Mouse (Mus musculus) limb, embryonic 10.5 days (tissue): Measurements from ENCODE around the gene Slc45a3. TPM values are rescaled to one million over a fixed set of nuclear protein-coding genes. Genes with fewer than 3 reads are reported as not detected.

Experiments
- DNase-seq: peaks from one replicate; pipeline ENCODE4 v3.0.0-alpha.2; 2017; ENCODE audit warnings: low spot score
- H3K27ac ChIP-seq: fragments of 300-500 bp; sonication (generic); 2 replicates; pipeline ENCODE4 v1.5.1; 2016; ENCODE audit warnings: mild to moderate bottlenecking
- H3K27me3 ChIP-seq: fragments of 300-500 bp; sonication (generic); 2 replicates; pipeline ENCODE4 v1.6.1; 2016; ENCODE audit warnings: low read depth, mild to moderate bottlenecking; ENCODE audit not compliant: poor library complexity, severe bottlenecking
- H3K36me3 ChIP-seq: fragments of 300-500 bp; sonication (generic); 2 replicates; pipeline ENCODE4 v1.6.1; 2016; ENCODE audit warnings: mild to moderate bottlenecking, moderate library complexity
- H3K4me1 ChIP-seq: fragments of 300-500 bp; sonication (generic); 2 replicates; pipeline ENCODE4 v1.6.1; 2016
- H3K4me3 ChIP-seq: fragments of 300-500 bp; sonication (generic); 2 replicates; pipeline ENCODE4 v1.5.1; 2016; ENCODE audit warnings: mild to moderate bottlenecking, moderate library complexity
- H3K9me3 ChIP-seq: fragments of 300-500 bp; sonication (generic); replicated peaks from 2 replicates; pipeline ENCODE4 v1.6.1; 2016; ENCODE audit warnings: mild to moderate bottlenecking
- WGBS: fragments of 180-500 bp; shearing (Covaris S2); methylation state at CpG from one replicate; pipeline ENCODE4 v1.1.7; 2016; 5-methylcytosine and 5-hydroxymethylcytosine counted together
- polyA plus RNA-seq: library from polyadenylated mRNA; unstranded; fragments of >200 nt; fragmentation: Nextera tagmentation; extraction: Ambion mirVana; gene quantifications from 2 replicates; pipeline ENCODE4 v1.2.1, GENCODE M21; 2016

The Slc45a3 gene
- polyA plus RNA-seq = 1.7 and 2.0 TPM in 2 replicates

DNA sequence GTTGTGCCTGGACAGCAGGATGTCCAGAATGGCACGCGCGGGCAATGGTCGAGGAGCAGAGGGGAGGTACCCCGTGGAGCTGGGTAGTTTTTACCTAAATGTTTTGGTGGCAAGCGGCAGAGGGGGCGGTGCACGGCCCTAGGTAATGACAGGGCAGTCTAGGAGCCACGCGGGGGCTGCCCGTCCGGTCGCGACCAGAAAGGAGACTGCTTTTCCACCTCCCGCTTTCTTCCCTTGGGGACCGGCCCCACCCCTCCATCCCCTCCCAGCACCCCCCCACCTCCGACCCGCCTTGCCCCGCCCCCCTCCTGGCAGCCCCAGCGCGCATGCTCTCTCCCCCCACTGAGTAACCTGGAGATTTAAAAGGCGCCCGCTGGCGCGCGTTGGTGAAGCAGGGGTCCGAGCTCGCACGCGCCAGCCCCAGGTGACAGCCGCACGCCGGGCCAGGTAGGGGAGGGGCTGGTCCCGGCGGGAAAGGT lies at the start of gene Slc45a3:
Gene Slc45a3 (plus strand): TSS at position 362 of the 479 bp plus-strand sequence.
- H3K4me3 ChIP-seq = peak within 1 kb of the TSS; percentile 86
- peaks cover 82% of the 10 kb centered on the region for H3K27me3 ChIP-seq
- peaks cover 37% of the 10 kb centered on the region for H3K4me1 ChIP-seq
- no peaks in the 10 kb centered on the region for H3K36me3 ChIP-seq
- WGBS = under 1% methylated on average over 35 of the region's 35 CpGs
- DNase-seq = peak; percentile 75
- peak within 1 kb of the TSS; percentile 84 for H3K27ac ChIP-seq
- no peaks in the 10 kb centered on the region for H3K9me3 ChIP-seq

DNA sequence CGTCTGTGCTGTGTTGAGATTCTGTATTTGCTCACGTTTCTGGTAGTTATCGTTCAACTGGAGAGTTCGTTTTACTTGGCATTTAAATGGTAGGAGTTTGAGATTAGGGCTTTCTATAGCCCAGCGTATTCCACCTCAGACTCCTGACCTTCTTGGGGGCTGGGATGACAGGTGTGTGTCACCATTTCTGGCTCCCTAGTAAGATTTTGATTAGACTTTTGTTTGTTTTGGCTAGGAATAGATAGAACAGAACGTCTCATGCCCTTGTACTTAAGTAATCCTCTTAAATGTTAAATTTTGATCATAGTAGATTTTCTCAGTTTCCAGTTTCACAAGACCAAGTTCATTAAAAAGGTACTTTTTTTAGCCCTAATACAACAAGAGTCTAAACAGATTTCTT lies 45.1 kb upstream of the Slc45a3 start:
- Histone ChIP-seq H3K4me1 (no peaks in the 10 kb centered on the region), H3K27me3 (no peaks in the 10 kb centered on the region), H3K4me3 (no peak overlapping the region), H3K36me3 (peaks cover 90% of the 10 kb centered on the region), H3K27ac (no peak overlapping the region), H3K9me3 (no peaks in the 10 kb centered on the region)
- 92% methylated on average over 6 of the region's 6 CpGs for WGBS
- DNase-seq = no peak

DNA sequence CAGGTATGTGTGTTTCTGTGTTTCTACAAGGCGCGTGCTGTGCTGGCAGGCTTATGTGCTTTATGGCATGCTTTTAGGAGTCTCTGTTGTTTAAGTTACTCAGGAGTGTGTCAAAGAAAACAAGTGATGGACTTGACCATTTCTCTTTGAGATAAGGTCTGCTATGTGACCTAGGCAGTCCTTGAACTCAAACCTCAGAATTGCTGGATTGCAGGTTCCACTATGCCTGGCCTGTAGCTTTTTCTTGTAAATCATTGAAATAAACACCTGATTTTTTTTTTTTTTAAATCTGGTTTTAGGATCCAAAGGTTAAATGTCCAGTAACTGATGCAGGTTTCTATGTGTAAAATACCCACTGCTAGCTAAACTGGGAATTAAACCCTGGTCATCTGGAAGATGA lies 43.7 kb upstream of the Slc45a3 start:
- Histone ChIP-seq H3K4me1 (no peaks in the 10 kb centered on the region), H3K36me3 (peaks cover 96% of the 10 kb centered on the region), H3K4me3 (no peak overlapping the region), H3K27me3 (no peaks in the 10 kb centered on the region), H3K27ac (no peak overlapping the region), H3K9me3 (no peaks in the 10 kb centered on the region)
- WGBS = 97% methylated on average over 2 of the region's 2 CpGs
- no peak for DNase-seq

DNA sequence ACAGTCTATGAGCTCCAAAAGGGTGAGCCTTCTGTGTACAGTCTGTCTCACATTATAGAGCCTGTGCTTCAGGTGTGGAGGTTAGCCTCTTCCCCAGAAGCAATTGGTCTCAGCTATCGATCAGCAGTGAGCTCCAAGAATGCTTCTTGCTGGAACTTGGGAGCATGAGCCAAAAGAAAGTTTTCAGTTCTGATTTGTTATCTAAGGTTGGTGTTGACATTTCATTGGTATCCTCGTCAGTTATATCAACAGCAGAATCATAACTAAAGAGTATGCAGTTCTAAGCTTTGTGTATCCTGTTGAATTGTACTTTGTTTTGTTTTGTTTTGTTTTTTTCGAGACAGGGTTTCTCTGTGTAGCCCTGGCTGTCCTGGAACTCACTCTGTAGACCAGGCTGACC lies 40.7 kb upstream of the Slc45a3 start:
- Histone ChIP-seq H3K4me1 (no peaks in the 10 kb centered on the region), H3K36me3 (peaks cover 99% of the 10 kb centered on the region), H3K4me3 (no peak overlapping the region), H3K9me3 (no peaks in the 10 kb centered on the region), H3K27ac (no peak overlapping the region), H3K27me3 (no peaks in the 10 kb centered on the region)
- DNase-seq = no peak
- 94% methylated on average over 3 of the region's 3 CpGs for WGBS

DNA sequence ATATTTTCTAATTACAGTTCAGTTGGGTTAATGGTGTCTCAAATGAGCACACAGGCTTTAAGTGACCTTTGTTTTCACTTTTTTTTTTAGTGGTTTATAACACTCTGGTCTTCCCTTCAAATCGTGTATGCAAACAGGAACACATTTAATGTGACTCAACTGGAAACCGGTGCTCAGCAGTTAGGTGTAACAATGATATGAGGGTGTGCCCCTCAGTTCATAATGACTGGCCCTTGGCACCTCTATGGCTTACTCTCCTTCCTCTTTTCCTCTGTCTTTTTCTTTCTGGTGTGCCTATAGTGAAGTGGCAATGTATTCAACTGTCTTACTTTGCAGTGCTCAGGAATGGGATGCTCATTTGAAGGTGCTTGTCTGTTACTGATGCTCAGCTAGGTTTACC lies 29.3 kb upstream of the Slc45a3 start:
- no peak overlapping the region for H3K27ac ChIP-seq
- no peaks in the 10 kb centered on the region for H3K4me1 ChIP-seq
- no peak overlapping the region for H3K4me3 ChIP-seq
- no peaks in the 10 kb centered on the region for H3K27me3 ChIP-seq
- H3K36me3 ChIP-seq = peaks cover 84% of the 10 kb centered on the region
- WGBS = 95% methylated on average over 2 of the region's 2 CpGs
- DNase-seq = no peak
- no peaks in the 10 kb centered on the region for H3K9me3 ChIP-seq

DNA sequence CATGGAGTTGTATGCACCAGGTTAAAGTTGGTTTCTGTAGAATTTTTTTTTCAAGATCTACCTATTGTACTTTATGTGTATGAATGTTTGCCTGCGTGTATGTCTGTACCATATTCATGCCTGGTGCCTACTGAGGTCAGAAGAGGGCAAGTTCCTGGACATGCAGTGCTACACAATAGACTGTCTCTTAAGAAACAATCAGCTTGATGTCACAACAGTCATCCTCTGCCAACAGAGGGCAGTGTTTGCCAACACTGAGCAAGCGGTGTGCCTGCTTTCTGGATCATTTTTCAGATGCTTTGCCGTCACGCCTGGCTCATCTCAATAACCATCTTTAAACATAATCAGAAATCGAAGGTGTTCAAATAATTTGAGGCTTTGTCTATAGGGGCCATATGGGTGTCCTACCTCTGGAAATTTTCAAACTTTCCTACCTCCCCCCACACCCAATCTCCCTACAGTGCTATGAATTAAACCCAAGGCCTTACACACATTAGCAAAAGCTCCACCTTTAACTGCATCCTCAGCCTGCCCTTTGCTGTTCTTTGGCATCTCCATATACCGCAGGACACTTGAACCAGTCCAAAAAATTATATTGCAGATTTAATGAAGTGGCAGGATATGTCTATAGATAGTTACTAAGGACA lies 25.0 kb upstream of the Slc45a3 start:
- no peaks in the 10 kb centered on the region for H3K27me3 ChIP-seq
- WGBS = 79% methylated on average over 6 of the region's 6 CpGs
- H3K36me3 ChIP-seq = peaks cover 45% of the 10 kb centered on the region
- no peak overlapping the region for H3K4me3 ChIP-seq
- no peaks in the 10 kb centered on the region for H3K9me3 ChIP-seq
- no peak overlapping the region for H3K27ac ChIP-seq
- peaks cover 13% of the 10 kb centered on the region for H3K4me1 ChIP-seq
- DNase-seq = peak; percentile 52

DNA sequence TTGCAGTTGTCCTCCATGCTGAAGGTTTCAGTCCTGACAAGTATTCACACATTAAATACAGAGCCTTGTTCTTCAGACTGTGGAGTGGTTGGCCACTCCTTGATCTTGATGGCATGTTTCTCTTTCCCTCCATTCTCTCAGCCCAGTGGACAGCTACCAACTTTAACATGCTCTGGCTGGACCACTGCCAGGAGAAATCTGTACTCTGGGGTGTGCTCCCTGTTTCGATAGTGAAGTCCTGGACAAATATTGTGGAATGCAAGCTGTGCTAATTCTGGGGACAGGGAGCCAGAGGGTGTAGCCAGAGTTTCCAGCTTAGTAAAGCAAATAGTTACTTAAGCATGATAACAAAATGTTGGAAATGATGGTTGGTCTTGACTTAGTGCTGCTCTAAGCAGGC lies 24.0 kb upstream of the Slc45a3 start:
- no peak for DNase-seq
- Histone ChIP-seq H3K4me3 (no peak overlapping the region), H3K9me3 (no peaks in the 10 kb centered on the region), H3K27ac (no peak overlapping the region), H3K27me3 (no peaks in the 10 kb centered on the region), H3K36me3 (peaks cover 35% of the 10 kb centered on the region), H3K4me1 (peaks cover 13% of the 10 kb centered on the region)
- WGBS = 97% methylated on average over 1 of the region's 1 CpGs

DNA sequence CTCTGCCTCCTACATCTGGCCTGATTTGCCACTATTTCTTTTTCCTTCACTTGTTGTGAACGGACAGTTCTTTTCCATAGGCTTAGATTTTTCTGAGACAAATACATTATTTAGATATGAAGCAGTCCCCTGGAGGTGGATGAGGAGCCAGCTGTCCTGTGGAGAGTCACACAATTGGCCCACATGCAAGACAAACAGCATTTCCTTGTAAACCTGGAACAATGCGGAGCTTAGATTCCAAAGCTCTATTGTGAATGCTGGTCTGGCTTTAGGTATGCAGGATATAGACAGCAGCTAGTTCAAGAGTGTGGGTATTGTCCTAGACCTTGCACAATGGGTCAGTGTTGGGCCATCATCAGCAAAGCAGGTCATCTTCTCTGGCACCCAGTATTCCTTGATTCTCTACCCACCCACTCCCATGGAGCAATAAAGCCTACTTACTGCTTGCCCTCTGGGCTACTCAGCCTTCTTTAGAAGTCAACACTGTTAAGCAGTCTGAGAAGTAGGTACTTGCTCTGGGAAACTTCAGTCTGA lies 22.0 kb upstream of the Slc45a3 start:
- no peak for DNase-seq
- Histone ChIP-seq H3K36me3 (peaks cover 16% of the 10 kb centered on the region), H3K4me1 (peaks cover 13% of the 10 kb centered on the region), H3K4me3 (no peak overlapping the region), H3K27me3 (no peaks in the 10 kb centered on the region), H3K27ac (no peak overlapping the region), H3K9me3 (no peaks in the 10 kb centered on the region)
- 87% methylated on average over 2 of the region's 2 CpGs for WGBS

DNA sequence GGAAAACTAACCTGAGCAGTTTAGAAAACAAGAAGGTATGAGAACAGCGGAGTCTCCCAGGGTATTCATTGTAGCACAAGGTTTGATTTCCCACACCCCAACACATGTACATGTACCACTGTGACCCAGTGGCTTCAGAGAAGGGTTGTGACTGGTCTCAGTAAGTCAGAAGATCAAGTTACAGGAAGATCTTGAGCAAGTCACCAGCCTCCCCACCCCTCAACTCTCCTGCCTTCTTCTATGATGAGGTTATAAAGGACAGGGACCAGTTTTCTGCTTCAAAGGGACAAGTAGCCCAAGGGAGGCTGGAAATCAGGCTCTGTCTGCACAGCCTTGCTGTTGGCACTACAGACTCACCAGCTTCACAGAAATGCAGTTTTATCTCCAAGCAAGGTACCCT lies 21.3 kb upstream of the Slc45a3 start:
- no peak for DNase-seq
- H3K27ac ChIP-seq = no peak overlapping the region
- no peak overlapping the region for H3K4me3 ChIP-seq
- peaks cover 13% of the 10 kb centered on the region for H3K4me1 ChIP-seq
- H3K9me3 ChIP-seq = no peaks in the 10 kb centered on the region
- 94% methylated on average over 1 of the region's 1 CpGs for WGBS
- peaks cover 16% of the 10 kb centered on the region for H3K36me3 ChIP-seq
- no peaks in the 10 kb centered on the region for H3K27me3 ChIP-seq

DNA sequence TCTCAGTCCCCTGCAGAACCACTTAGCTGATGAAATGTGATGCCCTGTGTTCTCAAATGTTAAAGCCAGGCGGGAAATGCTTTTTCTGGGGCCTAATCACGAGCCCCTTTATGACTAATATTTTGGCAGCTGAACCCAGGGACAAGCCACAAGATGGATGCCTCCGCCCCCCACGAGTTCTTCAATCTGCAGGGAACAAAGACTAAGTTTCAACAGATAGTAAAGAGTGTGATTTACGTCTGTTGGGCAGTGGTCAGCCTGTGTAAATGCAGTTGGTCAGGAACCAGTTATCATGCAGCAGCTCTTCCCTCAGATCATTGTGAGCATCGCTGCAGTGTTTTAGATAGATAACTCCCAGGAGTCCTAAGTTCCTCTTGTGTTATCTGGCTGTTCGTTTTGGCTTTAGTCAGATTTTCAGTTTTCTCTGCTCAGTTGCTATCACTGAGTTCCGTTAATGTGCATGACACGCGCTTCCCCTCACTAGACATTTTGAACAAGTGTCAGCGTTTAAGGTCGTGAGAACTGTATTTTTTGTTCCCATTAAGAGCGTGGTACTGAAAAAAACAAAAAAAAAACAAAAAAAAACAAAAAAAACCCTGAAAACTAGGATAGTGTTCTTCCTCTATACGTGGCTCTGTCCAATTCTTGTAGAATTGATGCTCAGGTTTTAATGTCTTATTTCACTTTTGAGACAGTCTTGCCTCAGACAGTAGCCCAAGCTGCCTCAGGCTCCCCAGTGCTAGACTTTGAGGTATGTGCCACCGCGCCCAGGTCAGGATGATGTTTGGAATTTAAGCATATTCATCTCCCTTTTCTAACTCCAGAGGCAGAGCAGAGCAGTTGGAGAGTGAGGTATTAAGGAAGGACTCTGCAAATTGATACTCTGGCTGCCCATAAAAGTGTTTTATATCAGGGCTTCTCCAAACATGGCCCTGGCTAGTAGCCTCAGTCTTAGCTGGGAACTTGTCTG lies 19.9 kb upstream of the Slc45a3 start:
- no peak overlapping the region for H3K27ac ChIP-seq
- no peak for DNase-seq
- H3K4me1 ChIP-seq = peaks cover 13% of the 10 kb centered on the region
- H3K36me3 ChIP-seq = peaks cover 4% of the 10 kb centered on the region
- no peaks in the 10 kb centered on the region for H3K9me3 ChIP-seq
- 75% methylated on average over 16 of the region's 16 CpGs for WGBS
- H3K27me3 ChIP-seq = no peaks in the 10 kb centered on the region
- no peak overlapping the region for H3K4me3 ChIP-seq

DNA sequence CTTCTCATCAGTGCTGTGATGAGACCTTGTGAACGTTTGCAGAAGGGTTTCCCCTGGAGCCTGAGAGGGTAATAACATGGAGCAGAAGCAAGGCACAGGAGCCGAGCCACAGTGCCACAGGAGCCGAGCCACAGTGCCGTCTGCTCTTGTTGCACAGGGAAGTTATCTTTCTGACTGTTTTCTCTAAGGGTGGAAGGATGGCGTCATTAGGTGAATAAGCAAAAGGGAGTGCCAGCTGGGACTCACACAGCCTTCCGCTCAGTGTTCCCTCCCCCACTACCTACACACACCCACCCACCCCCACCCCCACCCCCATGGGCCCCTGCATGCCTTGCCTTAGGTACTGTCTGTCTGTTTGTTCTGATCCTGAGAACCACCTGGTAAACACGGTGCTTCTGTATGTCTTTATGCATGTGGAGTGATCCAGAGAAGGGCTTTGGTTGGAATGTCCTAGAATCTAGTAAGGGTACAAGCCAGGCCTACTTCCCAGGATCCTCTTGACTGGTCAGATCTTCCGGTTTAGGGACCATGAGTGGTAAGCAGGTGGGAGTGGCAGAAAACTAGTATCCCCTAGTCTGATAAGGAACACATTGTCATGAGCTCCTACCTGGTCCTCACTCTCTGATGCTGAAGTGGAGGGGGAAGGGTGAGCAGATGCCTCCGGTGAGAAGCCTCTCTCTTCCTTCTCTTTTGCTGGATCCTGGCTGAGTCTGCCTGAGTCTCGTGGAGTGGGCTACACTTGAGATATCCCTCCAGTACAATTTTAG lies 16.9 kb upstream of the Slc45a3 start:
- Histone ChIP-seq H3K4me3 (no peak overlapping the region), H3K27ac (no peak overlapping the region), H3K4me1 (peaks cover 17% of the 10 kb centered on the region), H3K36me3 (no peaks in the 10 kb centered on the region), H3K9me3 (no peaks in the 10 kb centered on the region), H3K27me3 (no peaks in the 10 kb centered on the region)
- WGBS = 50% methylated on average over 10 of the region's 10 CpGs
- no peak for DNase-seq

DNA sequence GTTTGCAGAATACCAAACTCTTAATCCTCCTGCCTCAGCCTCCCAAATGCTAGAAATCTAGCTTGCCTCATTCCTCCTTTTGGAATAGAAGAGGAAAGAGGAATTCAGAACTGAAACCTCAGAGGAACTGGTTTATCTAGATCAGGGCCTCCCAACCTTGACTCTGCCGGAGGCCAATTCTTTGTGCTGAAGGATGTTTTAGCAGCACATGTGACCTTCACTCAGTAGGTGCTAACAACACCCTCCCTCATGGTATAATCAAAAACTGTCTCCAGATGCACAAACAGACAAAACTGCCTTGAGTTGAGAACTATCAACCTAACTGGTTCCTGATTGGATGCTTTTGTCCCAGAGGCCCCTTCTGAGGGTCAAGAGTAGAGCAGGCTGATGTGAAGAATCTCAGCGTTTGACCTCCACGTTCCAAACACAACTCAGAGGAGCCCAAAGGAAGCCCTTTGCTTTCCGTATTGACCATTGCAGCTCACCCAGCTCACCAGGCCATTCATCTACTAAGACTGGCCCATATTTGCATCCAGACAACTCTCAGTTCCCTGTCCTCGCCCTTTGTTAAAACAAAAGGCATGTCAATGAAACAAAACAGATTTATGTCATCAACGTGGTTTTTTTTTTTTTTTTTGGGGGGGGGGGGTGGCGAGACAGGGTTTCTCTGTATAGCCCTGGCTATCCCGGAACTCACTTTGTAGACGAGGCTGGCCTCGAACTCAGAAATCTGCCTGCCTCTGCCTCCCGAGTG lies 16.1 kb upstream of the Slc45a3 start:
- Histone ChIP-seq H3K36me3 (no peaks in the 10 kb centered on the region), H3K9me3 (no peaks in the 10 kb centered on the region), H3K4me3 (no peak overlapping the region), H3K27me3 (no peaks in the 10 kb centered on the region), H3K4me1 (peaks cover 9% of the 10 kb centered on the region), H3K27ac (no peak overlapping the region)
- WGBS = 92% methylated on average over 11 of the region's 11 CpGs
- no peak for DNase-seq
